Mouse (Mus musculus): ENCODE measurements at regions not wholly inside any gene's neighbourhood (a gene's known extent, or its start where the extent isn't known, plus 50 kb on each side); places are given as distances from the start of the nearest gene placed in this dataset.

GRCm38 (mm10) chr19:52534758-52535157 lies 270.7 kb downstream of the Ins1 start:
- DNase-seq: no peak

DNA sequence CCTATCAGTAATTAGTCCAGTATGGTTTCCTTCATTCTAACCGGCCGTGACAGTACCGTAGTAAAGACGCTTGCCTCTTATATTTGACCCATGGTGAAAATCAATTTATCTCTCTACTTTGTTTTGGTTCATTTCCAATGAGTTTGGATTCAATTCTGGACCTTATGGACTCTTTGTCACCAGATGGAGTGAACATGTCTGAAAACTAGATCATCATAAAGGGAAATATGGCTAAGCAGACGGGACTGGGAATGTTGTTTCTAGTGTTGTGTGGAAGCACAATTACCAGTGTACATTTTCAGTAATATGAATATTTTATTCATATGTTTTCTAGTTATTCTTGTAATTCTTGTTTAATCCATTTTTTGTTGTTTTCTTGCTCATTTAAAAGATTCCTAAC lies 261.4 kb downstream of the Ins1 start:
- no peak for DNase-seq

GRCm38 (mm10) chr19:52503331-52503730 lies 239.2 kb downstream of the Ins1 start:
- no peak for DNase-seq

Measured in adrenal gland, adult 2 months (tissue).